Mouse (Mus musculus): Measurements from ENCODE around the gene Cnot8. TPM values are rescaled to one million over a fixed set of nuclear protein-coding genes. Genes with fewer than 3 reads are reported as not detected.

Cnot8 gene
- total RNA-seq, 2 experiments from 2014 or later = 41.8 to 43.0 TPM

- DNase-seq = no peak
Measured at GRCm38 (mm10) chr11:58167822-58168166, 63.8 kb downstream of the Cnot8 start.

Other genes with a start within 250 kb of the Cnot8 start
- gene Larp1, start 95.1 kb upstream of the Cnot8 start, total RNA-seq (2021) = 10 to 100 TPM; 69.6 to 69.9 TPM
- not detected for gene Gm12248, start 11.0 kb upstream of the Cnot8 start, total RNA-seq (2021)
- 10 to 100 TPM; 12.3 to 13.1 TPM for gene Gemin5, start 64.4 kb downstream of the Cnot8 start, total RNA-seq (2021)
- 10 to 100 TPM; 50.1 to 54.3 TPM for gene Mrpl22, start 67.5 kb downstream of the Cnot8 start, total RNA-seq (2021)
- gene Igtp, start 95.4 kb downstream of the Cnot8 start, total RNA-seq (2021) = 1 to 10 TPM; 4.8 to 4.9 TPM
- 1 to 10 TPM; 4.4 to 4.8 TPM for gene Irgm2, start 95.5 kb downstream of the Cnot8 start, total RNA-seq (2021)
- gene 4930438A08Rik, start 170.6 kb downstream of the Cnot8 start, total RNA-seq (2021) = not detected
- 1 to 10 TPM; 4.2 to 6.6 TPM for gene Zfp692, start 202.9 kb downstream of the Cnot8 start, total RNA-seq (2021)
- 10 to 100 TPM; 37.5 to 44.2 TPM for gene Zfp672, start 226.2 kb downstream of the Cnot8 start, total RNA-seq (2021)
- gene Sh3bp5l, start 226.6 kb downstream of the Cnot8 start, total RNA-seq (2021) = 10 to 100 TPM; 38.5 to 51.5 TPM

Data from heart, postnatal 4 days (tissue).